Mouse (Mus musculus) kidney, postnatal 0 days (tissue): ENCODE measurements around the gene Med27. TPM values are rescaled to one million over a fixed set of nuclear protein-coding genes. Genes with fewer than 3 reads are reported as not detected.

ENCODE experiments used
- ATAC-seq: fragments of 200-750 bp; cut with Nextera tagmentation; replicated peaks from 2 replicates; pipeline ENCODE4 v1.8.0; 2017; ENCODE audit warnings: low read depth, moderate number of reproducible peaks, moderate TSS enrichment, moderate library complexity; ENCODE audit not compliant: low FRiP score
- DNase-seq: peaks from one replicate; pipeline ENCODE4 v3.0.0-alpha.2; 2016; ENCODE audit warnings: low spot score
- H3K27ac ChIP-seq: fragments of 300-500 bp; sonication (generic); 2 replicates; pipeline ENCODE4 v1.5.1; 2014; ENCODE audit warnings: mild to moderate bottlenecking
- H3K27me3 ChIP-seq: fragments of 300-500 bp; sonication (generic); 2 replicates; pipeline ENCODE4 v1.6.1; 2014; ENCODE audit warnings: low read length, mixed read lengths; ENCODE audit not compliant: insufficient read depth
- H3K36me3 ChIP-seq: fragments of 300-500 bp; sonication (generic); 2 replicates; pipeline ENCODE4 v1.6.1; 2014; ENCODE audit warnings: low read length, mixed read lengths; ENCODE audit not compliant: insufficient read depth
- H3K4me1 ChIP-seq: fragments of 300-500 bp; sonication (generic); replicated peaks from 2 replicates; pipeline ENCODE4 v1.6.1; 2014; ENCODE audit warnings: antibody characterized with exemption, low read length, mixed read lengths; ENCODE audit not compliant: insufficient read depth
- H3K4me2 ChIP-seq: fragments of 300-500 bp; sonication (generic); 2 replicates; pipeline ENCODE4 v1.6.1; 2014; ENCODE audit warnings: mild to moderate bottlenecking, low read length, moderate library complexity, mixed read lengths
- H3K4me3 ChIP-seq: fragments of 300-500 bp; sonication (generic); replicated peaks from 2 replicates; pipeline ENCODE4 v1.5.1; 2014; ENCODE audit warnings: low read depth, low read length
- H3K9ac ChIP-seq: fragments of 300-500 bp; sonication (generic); 2 replicates; pipeline ENCODE4 v1.6.1; 2014; ENCODE audit warnings: low read depth, low read length
- H3K9me3 ChIP-seq: fragments of 300-500 bp; sonication (generic); replicated peaks from 2 replicates; pipeline ENCODE4 v1.6.1; 2016; ENCODE audit warnings: low read length, inconsistent platforms, mixed read lengths
- CTCF ChIP-seq: IDR thresholded peaks from 2 replicates; pipeline ENCODE4 v1.5.1; 2016; ENCODE audit warnings: antibody characterized with exemption, low read depth, mild to moderate bottlenecking, moderate library complexity
- WGBS: fragments of 180-500 bp; shearing (Covaris S2); extraction: QIAGEN DNeasy Blood & Tissue Kit; methylation state at CpG from one replicate; pipeline ENCODE4 v1.1.7; 2014; 5-methylcytosine and 5-hydroxymethylcytosine counted together
- polyA plus RNA-seq: library from polyadenylated mRNA; unstranded; fragments of >200 nt; fragmentation: Nextera tagmentation; extraction: Ambion mirVana; gene quantifications from 2 replicates; pipeline ENCODE4 v1.2.1, GENCODE M21; 2015

The Med27 gene
- polyA plus RNA-seq, 1 experiment from 2014 or later: 38.1 TPM

DNA sequence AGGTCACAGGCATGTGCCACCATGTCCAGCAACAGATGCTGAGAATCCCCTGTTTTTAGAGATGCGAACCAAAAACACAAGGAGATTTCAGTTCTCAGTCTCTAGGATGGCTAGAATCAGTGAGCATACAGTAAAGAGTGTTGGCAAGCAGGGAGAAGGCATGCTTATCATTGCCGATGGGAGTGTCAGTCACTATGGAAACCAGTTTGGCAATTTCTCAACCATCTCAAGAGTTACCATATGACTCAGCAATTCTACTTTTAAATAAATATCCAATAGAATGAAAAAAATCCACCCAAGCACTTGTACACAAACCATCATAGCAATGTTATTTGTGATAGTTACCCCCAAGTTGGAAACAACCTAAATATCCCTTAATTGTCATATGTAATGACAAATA, 22.2 kb upstream of the Med27 start:
- no peaks in the 10 kb centered on the region for H3K36me3 ChIP-seq
- H3K4me3 ChIP-seq: no peak overlapping the region
- TF ChIP-seq CTCF: no peak
- ATAC-seq (no peak), DNase-seq (no peak)
- H3K9me3 ChIP-seq: no peaks in the 10 kb centered on the region
- H3K4me2 ChIP-seq: no peak overlapping the region
- H3K27me3 ChIP-seq: no peaks in the 10 kb centered on the region
- H3K9ac ChIP-seq: no peak overlapping the region
- H3K4me1 ChIP-seq: no peaks in the 10 kb centered on the region
- no peak overlapping the region for H3K27ac ChIP-seq
- 78% methylated on average over 2 of the region's 2 CpGs for WGBS

GRCm38 (mm10) chr2:29330471-29330870, 16.1 kb upstream of the Med27 start:
- TF ChIP-seq CTCF: no peak
- H3K36me3 ChIP-seq: no peaks in the 10 kb centered on the region
- ATAC-seq: no peak
- H3K9me3 ChIP-seq: no peaks in the 10 kb centered on the region
- no peak for DNase-seq
- WGBS: 84% methylated on average over 1 of the region's 1 CpGs
- H3K27me3 ChIP-seq: no peaks in the 10 kb centered on the region
- H3K27ac ChIP-seq: no peak overlapping the region
- H3K4me2 ChIP-seq: no peak overlapping the region
- H3K4me3 ChIP-seq: no peak overlapping the region
- no peak overlapping the region for H3K9ac ChIP-seq
- H3K4me1 ChIP-seq: no peaks in the 10 kb centered on the region

- no peak overlapping the region for H3K4me3 ChIP-seq
- H3K4me2 ChIP-seq: no peak overlapping the region
- no peaks in the 10 kb centered on the region for H3K36me3 ChIP-seq
- no peak overlapping the region for H3K27ac ChIP-seq
- no peaks in the 10 kb centered on the region for H3K4me1 ChIP-seq
- 86% methylated on average over 1 of the region's 1 CpGs for WGBS
- no peaks in the 10 kb centered on the region for H3K27me3 ChIP-seq
- no peak overlapping the region for H3K9ac ChIP-seq
- no peak for TF ChIP-seq CTCF
- no peak for ATAC-seq
- H3K9me3 ChIP-seq: no peaks in the 10 kb centered on the region
- no peak for DNase-seq
Observed at GRCm38 (mm10) chr2:29338396-29338795, 8.2 kb upstream of the Med27 start.

- Histone ChIP-seq H3K4me3 (no peak overlapping the region), H3K36me3 (0 out of 2 replicates have a peak, but pooled peaks cover 4% of the 10 kb centered on the region), H3K27me3 (no peaks in the 10 kb centered on the region), H3K27ac (no peak overlapping the region), H3K4me2 (no peak overlapping the region), H3K9me3 (no peaks in the 10 kb centered on the region), H3K9ac (no peak overlapping the region), H3K4me1 (0 out of 2 replicates have a peak, but pooled peaks cover 3% of the 10 kb centered on the region)
- no peak for TF ChIP-seq CTCF
- ATAC-seq: no peak
- DNase-seq: no peak
- whole genome bisulfite sequencing: 46% methylated on average over 9 of the region's 9 CpGs
Observed at GRCm38 (mm10) chr2:29358696-29359375, 12.2 kb downstream of the Med27 start.

- TF ChIP-seq CTCF: no peak
- Histone ChIP-seq H3K4me3 (no peak overlapping the region), H3K4me1 (0 out of 2 replicates have a peak, but pooled peaks cover 3% of the 10 kb centered on the region), H3K27ac (no peak overlapping the region), H3K27me3 (no peaks in the 10 kb centered on the region), H3K9me3 (no peaks in the 10 kb centered on the region), H3K9ac (no peak overlapping the region), H3K36me3 (0 out of 2 replicates have a peak, but pooled peaks cover under 1% of the 10 kb centered on the region), H3K4me2 (no peak overlapping the region)
- 60% methylated on average over 3 of the region's 3 CpGs for WGBS
- ATAC-seq: no peak
- DNase-seq: no peak
Observed at GRCm38 (mm10) chr2:29360956-29361355, 14.3 kb downstream of the Med27 start.

GRCm38 (mm10) chr2:29365000-29365695, 18.5 kb downstream of the Med27 start:
- TF ChIP-seq CTCF: no peak
- H3K36me3 ChIP-seq: no peaks in the 10 kb centered on the region
- no peak overlapping the region for H3K4me3 ChIP-seq
- 0 out of 2 replicates have a peak, but pooled peaks cover 3% of the 10 kb centered on the region for H3K4me1 ChIP-seq
- DNase-seq (no peak), ATAC-seq (no peak)
- H3K27me3 ChIP-seq: no peaks in the 10 kb centered on the region
- no peak overlapping the region for H3K9ac ChIP-seq
- WGBS: 86% methylated on average over 8 of the region's 8 CpGs
- H3K4me2 ChIP-seq: no peak overlapping the region
- no peak overlapping the region for H3K27ac ChIP-seq
- no peaks in the 10 kb centered on the region for H3K9me3 ChIP-seq
